Mouse (Mus musculus) myocyte (in vitro differentiated cells): ENCODE measurements at regions not wholly inside any gene's neighbourhood (a gene's known extent, or its start where the extent isn't known, plus 50 kb on each side); places are given as distances from the start of the nearest gene placed in this dataset.

Experiments used
- MYOG ChIP-seq, 3 experiments: IDR thresholded peaks; one replicate each; pipeline ENCODE4 v1.6.1; 2011; ENCODE audit warnings: control low read depth in 2 of 3, low read depth in 2 of 3, mild to moderate bottlenecking in 2 of 3; ENCODE audit not compliant: insufficient read length in 2 of 3, control insufficient read depth in 1 of 3, insufficient read depth in 1 of 3
- POLR2A ChIP-seq: IDR thresholded peaks from one replicate; pipeline ENCODE4 v1.6.1; 2011; ENCODE audit warnings: low read depth, mild to moderate bottlenecking, control low read depth, moderate library complexity; ENCODE audit not compliant: insufficient read length

- TF ChIP-seq MYOG (IDR thresholded peaks at IDR 0.05; ENCODE audit: control insufficient read depth in 1 of 3, insufficient read depth in 1 of 3, insufficient read length in 2 of 3, low read depth in 2 of 3): no peak
- TF ChIP-seq POLR2A: no peak
Observed at GRCm38 (mm10) chr7:36914261-36914660, 216.3 kb downstream of the Tshz3 start.
